Mouse (Mus musculus): ENCODE data around the gene Mif. TPM values are rescaled to one million over a fixed set of nuclear protein-coding genes. Genes with fewer than 3 reads are reported as not detected.
"Not testable (repeated sequence)": the region's sequence is repeated elsewhere in the genome, so short reads cannot be mapped to it uniquely, and the experiment has no call there.

Gene Mif
- 2,116 and 2,356 TPM in 2 replicates for polyA plus RNA-seq (2014; fragmentation: Nextera tagmentation; extraction: Ambion mirVana)

- not testable (repeated sequence) for H3K9me3 ChIP-seq (ENCODE audit: low read depth, low read length); H3K27me3 ChIP-seq (ENCODE audit: insufficient read depth, low read length); H3K4me1 ChIP-seq (ENCODE audit: insufficient read depth)
- H3K36me3 ChIP-seq (ENCODE audit: insufficient read depth), result peaks cover 19% of the 10 kb centered on the region
- peak within 1 kb of the TSS; percentile 98 for H3K27ac ChIP-seq (ENCODE audit: low read depth)
- 0% methylated on average over 45 of the region's 46 CpGs for WGBS
- H3K4me2 ChIP-seq, result peak within 1 kb of the TSS; percentile 63
- DNase-seq (peak; percentile 98), ATAC-seq (ENCODE audit: insufficient read depth) (peak; percentile 97)
- TF ChIP-seq CTCF (IDR thresholded peaks at IDR 0.05; ENCODE audit: low read depth), result 0 out of 2 replicates have a peak, but pooled peaks have one; percentile 18
- peak within 1 kb of the TSS; percentile 90 for H3K9ac ChIP-seq
- peak within 1 kb of the TSS; percentile 68 for H3K4me3 ChIP-seq (ENCODE audit: low read depth, low read length)
Measured at GRCm38 (mm10) chr10:75859786-75860470, at the start of gene Mif. TSS of gene Mif (minus strand) at chr10:75860240.

GRCm38 (mm10) chr10:75906882-75907281 lies 46.8 kb upstream of the Mif start:
- TF ChIP-seq CTCF (IDR thresholded peaks at IDR 0.05; ENCODE audit: low read depth), result no peak
- 84% methylated on average over 4 of the region's 4 CpGs for WGBS
- DNase-seq (no peak), ATAC-seq (ENCODE audit: insufficient read depth) (no peak)
- Histone ChIP-seq H3K27ac (ENCODE audit: low read depth) (no peak overlapping the region), H3K4me3 (ENCODE audit: low read depth, low read length) (no peak overlapping the region), H3K9ac (no peak overlapping the region), H3K4me2 (no peak overlapping the region), H3K27me3 (ENCODE audit: insufficient read depth, low read length) (no peaks in the 10 kb centered on the region), H3K4me1 (ENCODE audit: insufficient read depth) (no peaks in the 10 kb centered on the region), H3K36me3 (ENCODE audit: insufficient read depth) (peaks cover 93% of the 10 kb centered on the region), H3K9me3 (ENCODE audit: low read depth, low read length) (no peaks in the 10 kb centered on the region)

GRCm38 (mm10) chr10:75904391-75904790 lies 44.4 kb upstream of the Mif start:
- peaks cover 92% of the 10 kb centered on the region for H3K36me3 ChIP-seq (ENCODE audit: insufficient read depth)
- DNase-seq, result no peak

GRCm38 (mm10) chr10:75898846-75899245 lies 38.8 kb upstream of the Mif start:
- Histone ChIP-seq H3K9ac (no peak overlapping the region), H3K36me3 (ENCODE audit: insufficient read depth) (peaks cover 89% of the 10 kb centered on the region), H3K4me1 (ENCODE audit: insufficient read depth) (no peaks in the 10 kb centered on the region), H3K4me2 (no peak overlapping the region), H3K27ac (ENCODE audit: low read depth) (no peak overlapping the region), H3K9me3 (ENCODE audit: low read depth, low read length) (no peaks in the 10 kb centered on the region), H3K4me3 (ENCODE audit: low read depth, low read length) (no peak overlapping the region), H3K27me3 (ENCODE audit: insufficient read depth, low read length) (no peaks in the 10 kb centered on the region)
- ATAC-seq (ENCODE audit: insufficient read depth) (no peak), DNase-seq (no peak)
- TF ChIP-seq CTCF (IDR thresholded peaks at IDR 0.05; ENCODE audit: low read depth), result no peak
- WGBS, result 68% methylated on average over 3 of the region's 3 CpGs

More at GRCm38 (mm10) chr10:75904391-75904790, 44.4 kb upstream of the Mif start:
- no peak for TF ChIP-seq CTCF (IDR thresholded peaks at IDR 0.05; ENCODE audit: low read depth)
- Histone ChIP-seq H3K9me3 (ENCODE audit: low read depth, low read length) (no peaks in the 10 kb centered on the region), H3K9ac (no peak overlapping the region), H3K4me2 (no peak overlapping the region), H3K4me1 (ENCODE audit: insufficient read depth) (no peaks in the 10 kb centered on the region), H3K27ac (ENCODE audit: low read depth) (no peak overlapping the region), H3K27me3 (ENCODE audit: insufficient read depth, low read length) (no peaks in the 10 kb centered on the region), H3K4me3 (ENCODE audit: low read depth, low read length) (no peak overlapping the region)
- ATAC-seq (ENCODE audit: insufficient read depth), result no peak
- WGBS, result 87% methylated on average over 5 of the region's 5 CpGs

GRCm38 (mm10) chr10:75898039-75898564 lies 38.1 kb upstream of the Mif start:
- Histone ChIP-seq H3K36me3 (ENCODE audit: insufficient read depth) (peaks cover 81% of the 10 kb centered on the region), H3K4me2 (no peak overlapping the region), H3K4me3 (ENCODE audit: low read depth, low read length) (no peak overlapping the region), H3K27ac (ENCODE audit: low read depth) (no peak overlapping the region), H3K27me3 (ENCODE audit: insufficient read depth, low read length) (no peaks in the 10 kb centered on the region), H3K9ac (no peak overlapping the region), H3K4me1 (ENCODE audit: insufficient read depth) (no peaks in the 10 kb centered on the region; the same call in 1 of the 2 replicates), H3K9me3 (ENCODE audit: low read depth, low read length) (no peaks in the 10 kb centered on the region)
- TF ChIP-seq CTCF (IDR thresholded peaks at IDR 0.05; ENCODE audit: low read depth), result no peak
- WGBS, result 72% methylated on average over 6 of the region's 6 CpGs
- ATAC-seq (ENCODE audit: insufficient read depth) (no peak), DNase-seq (no peak)

GRCm38 (mm10) chr10:75897373-75897772 lies 37.3 kb upstream of the Mif start:
- peak; percentile 84 for DNase-seq
- H3K27ac ChIP-seq (ENCODE audit: low read depth), result no peak overlapping the region
- TF ChIP-seq CTCF (IDR thresholded peaks at IDR 0.05; ENCODE audit: low read depth), result peak; percentile 85
- no peaks in the 10 kb centered on the region for H3K27me3 ChIP-seq (ENCODE audit: insufficient read depth, low read length)
- WGBS, result 40% methylated on average over 6 of the region's 6 CpGs
- H3K4me3 ChIP-seq (ENCODE audit: low read depth, low read length), result no peak overlapping the region
- no peak overlapping the region for H3K9ac ChIP-seq
- no peak for ATAC-seq (ENCODE audit: insufficient read depth)
- no peak overlapping the region for H3K4me2 ChIP-seq
- no peaks in the 10 kb centered on the region for H3K9me3 ChIP-seq (ENCODE audit: low read depth, low read length)
- no peaks in the 10 kb centered on the region; the same call in 1 of the 2 replicates for H3K4me1 ChIP-seq (ENCODE audit: insufficient read depth)
- peaks cover 74% of the 10 kb centered on the region for H3K36me3 ChIP-seq (ENCODE audit: insufficient read depth)

GRCm38 (mm10) chr10:75896208-75896607 lies 36.2 kb upstream of the Mif start:
- Histone ChIP-seq H3K9me3 (ENCODE audit: low read depth, low read length) (no peaks in the 10 kb centered on the region), H3K27ac (ENCODE audit: low read depth) (no peak overlapping the region), H3K4me3 (ENCODE audit: low read depth, low read length) (no peak overlapping the region), H3K4me2 (no peak overlapping the region), H3K4me1 (ENCODE audit: insufficient read depth) (no peaks in the 10 kb centered on the region; the same call in 1 of the 2 replicates), H3K27me3 (ENCODE audit: insufficient read depth, low read length) (no peaks in the 10 kb centered on the region), H3K36me3 (ENCODE audit: insufficient read depth) (peaks cover 62% of the 10 kb centered on the region), H3K9ac (no peak overlapping the region)
- DNase-seq (no peak), ATAC-seq (ENCODE audit: insufficient read depth) (no peak)
- no peak for TF ChIP-seq CTCF (IDR thresholded peaks at IDR 0.05; ENCODE audit: low read depth)
- WGBS, result 92% methylated on average over 1 of the region's 1 CpGs

All from lung, embryonic 14.5 days (tissue).